Mouse (Mus musculus): ENCODE data around the gene Ptges2.

DNA sequence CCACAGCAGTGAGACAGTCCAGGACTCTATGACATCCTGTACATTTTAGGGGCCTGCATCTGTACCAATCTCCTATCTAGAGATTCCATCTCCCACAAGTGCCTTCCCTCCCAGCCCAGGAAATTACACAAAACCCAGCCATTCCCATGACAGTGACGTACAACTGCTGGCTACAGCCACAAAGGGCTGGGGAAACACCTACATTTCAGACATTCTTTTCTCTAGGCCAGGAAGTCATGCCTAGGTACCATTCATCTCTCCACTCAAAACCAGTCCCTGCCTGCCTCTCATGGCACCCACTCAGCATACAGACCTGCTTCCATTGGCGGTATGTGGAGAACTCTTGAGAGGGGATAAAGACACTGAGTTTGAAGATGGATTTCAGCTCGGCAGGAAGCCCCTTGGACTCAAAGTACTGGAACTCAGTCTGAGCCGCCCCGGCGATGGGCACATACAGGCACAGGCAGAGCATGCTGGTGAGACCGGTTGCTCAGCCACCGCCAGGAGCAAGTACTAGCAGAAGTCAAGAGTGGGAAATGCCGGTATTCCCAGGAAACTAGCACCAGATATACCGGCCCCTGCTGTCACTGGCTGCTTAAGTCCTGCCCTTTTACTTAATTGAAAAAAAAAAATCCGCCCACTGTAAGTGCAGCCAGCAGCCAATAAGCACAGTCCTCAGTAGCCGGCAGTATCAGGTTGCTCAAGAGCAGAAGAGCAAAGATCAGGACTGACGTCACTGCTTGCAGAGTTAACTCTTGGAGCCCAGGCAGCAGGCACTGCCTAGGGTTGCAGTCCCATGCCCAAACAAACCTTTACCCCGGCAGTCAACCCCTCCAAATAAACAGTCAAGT, 28.0 kb downstream of the Ptges2 start:
- TF ChIP-seq CTCF (IDR thresholded peaks at IDR 0.05; ENCODE audit: low read depth, low read length) (no peak), GATA1 (IDR thresholded peaks at IDR 0.05; ENCODE audit: borderline replicate concordance, low read length) (no peak), TAL1 (conservative IDR thresholded peaks at IDR 0.05; ENCODE audit: low read depth, low read length) (no peak)
